Mouse (Mus musculus): ENCODE results near the gene Rnf17. TPM values are rescaled to one million over a fixed set of nuclear protein-coding genes. Genes with fewer than 3 reads are reported as not detected.

Rnf17 gene
- polyA plus RNA-seq, 1 experiment from 2014 or later = 1.5 TPM

DNA sequence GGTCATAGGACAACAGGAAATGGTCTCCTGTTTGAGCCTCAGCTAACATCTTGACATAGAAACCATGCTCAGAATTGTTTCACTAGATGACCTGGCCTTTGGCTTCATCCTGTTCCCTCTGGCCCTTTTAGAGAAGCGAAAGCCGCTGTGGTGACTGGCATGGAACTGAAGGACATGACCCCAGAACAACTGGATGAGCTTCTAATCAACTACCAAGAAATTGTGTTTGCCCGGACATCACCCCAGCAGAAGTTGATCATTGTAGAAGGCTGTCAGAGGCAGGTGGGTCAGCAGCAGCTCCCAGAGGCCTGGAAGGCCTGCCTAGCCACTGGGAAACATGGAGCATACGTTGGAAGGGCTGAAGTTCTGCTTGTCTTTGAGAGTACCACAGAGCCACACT lies 20.0 kb upstream of the Rnf17 start:
- Histone ChIP-seq H3K27ac (no peak overlapping the region), H3K9me3 (no peaks in the 10 kb centered on the region), H3K4me3 (no peak overlapping the region), H3K4me2 (replicated peaks) (no peak overlapping the region), H3K36me3 (no peaks in the 10 kb centered on the region), H3K4me1 (no peaks in the 10 kb centered on the region), H3K27me3 (replicated peaks) (no peaks in the 10 kb centered on the region), H3K9ac (no peak overlapping the region)
- WGBS = 85% methylated on average over 4 of the region's 4 CpGs
- no peak for ATAC-seq (ENCODE audit: low FRiP score, low read depth)

DNA sequence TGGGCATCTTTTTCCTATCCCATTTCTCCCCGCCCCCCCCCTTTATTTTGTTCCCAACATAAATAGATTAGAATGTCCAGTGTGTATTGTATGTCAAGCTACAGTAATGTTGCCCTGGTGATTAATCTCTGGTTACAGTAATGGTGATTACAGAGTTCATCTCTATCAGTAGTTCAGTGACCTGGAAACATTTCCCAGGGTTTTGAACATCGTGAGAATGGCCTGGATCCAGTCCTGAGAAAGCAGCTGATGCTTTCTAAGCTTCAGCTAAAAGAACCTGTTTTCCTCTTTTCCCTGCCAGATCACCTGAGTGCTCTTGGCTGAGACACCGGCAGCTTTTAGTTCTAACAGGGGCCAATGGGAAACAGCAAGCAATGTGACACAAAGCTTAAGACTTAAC lies 12.1 kb upstream of the Rnf17 start:
- ATAC-seq (ENCODE audit: low FRiP score, low read depth) = no peak
- H3K27me3 ChIP-seq (replicated peaks) = no peaks in the 10 kb centered on the region
- no peak overlapping the region for H3K4me2 ChIP-seq (replicated peaks)
- H3K4me1 ChIP-seq = peaks cover 8% of the 10 kb centered on the region; the same call in 1 of the 2 replicates
- H3K9ac ChIP-seq = no peak overlapping the region
- H3K27ac ChIP-seq = no peak overlapping the region
- 72% methylated on average over 3 of the region's 3 CpGs for WGBS
- no peaks in the 10 kb centered on the region for H3K9me3 ChIP-seq
- no peak overlapping the region for H3K4me3 ChIP-seq
- no peaks in the 10 kb centered on the region for H3K36me3 ChIP-seq

- 12% methylated on average over 2 of the region's 2 CpGs for WGBS
- no peak for ATAC-seq (ENCODE audit: low FRiP score, low read depth)
- H3K27me3 ChIP-seq (replicated peaks) = no peaks in the 10 kb centered on the region
These were observed 8.6 kb upstream of the Rnf17 start for GRCm38 (mm10) chr14:56393704-56394312.

DNA sequence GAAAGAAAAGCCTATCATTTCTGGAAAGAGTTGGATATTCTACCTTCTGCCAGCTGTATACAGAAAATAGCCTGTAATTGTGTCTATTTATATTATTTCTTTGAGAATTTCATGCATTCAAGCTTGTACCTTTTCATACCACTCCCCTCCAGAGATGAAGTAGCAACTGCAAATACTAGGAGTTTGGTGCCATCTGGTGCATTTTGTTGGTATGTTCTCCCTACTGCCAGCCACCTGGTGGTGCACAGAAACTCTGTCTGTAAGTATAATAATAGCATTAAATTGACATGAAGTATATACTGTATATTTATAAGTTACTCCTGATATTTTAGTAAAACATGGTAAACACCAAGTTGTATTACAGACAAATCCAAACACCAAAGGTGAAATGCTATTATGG lies 4.4 kb upstream of the Rnf17 start:
- H3K27me3 ChIP-seq (replicated peaks) = no peaks in the 10 kb centered on the region
- no peak overlapping the region for H3K9ac ChIP-seq
- H3K27ac ChIP-seq = no peak overlapping the region
- H3K4me1 ChIP-seq = 0 out of 2 replicates have a peak, but pooled peaks cover 5% of the 10 kb centered on the region
- no peaks in the 10 kb centered on the region for H3K9me3 ChIP-seq
- ATAC-seq (ENCODE audit: low FRiP score, low read depth) = no peak
- no peak overlapping the region for H3K4me2 ChIP-seq (replicated peaks)
- no peak overlapping the region for H3K4me3 ChIP-seq
- H3K36me3 ChIP-seq = no peaks in the 10 kb centered on the region

More at GRCm38 (mm10) chr14:56393704-56394312, 8.6 kb upstream of the Rnf17 start:
- no peak overlapping the region for H3K9ac ChIP-seq
- peaks cover 8% of the 10 kb centered on the region; the same call in 1 of the 2 replicates for H3K4me1 ChIP-seq
- no peaks in the 10 kb centered on the region for H3K36me3 ChIP-seq
- H3K4me3 ChIP-seq = no peak overlapping the region
- H3K9me3 ChIP-seq = no peaks in the 10 kb centered on the region
- no peak overlapping the region for H3K27ac ChIP-seq
- no peak overlapping the region for H3K4me2 ChIP-seq (replicated peaks)

DNA sequence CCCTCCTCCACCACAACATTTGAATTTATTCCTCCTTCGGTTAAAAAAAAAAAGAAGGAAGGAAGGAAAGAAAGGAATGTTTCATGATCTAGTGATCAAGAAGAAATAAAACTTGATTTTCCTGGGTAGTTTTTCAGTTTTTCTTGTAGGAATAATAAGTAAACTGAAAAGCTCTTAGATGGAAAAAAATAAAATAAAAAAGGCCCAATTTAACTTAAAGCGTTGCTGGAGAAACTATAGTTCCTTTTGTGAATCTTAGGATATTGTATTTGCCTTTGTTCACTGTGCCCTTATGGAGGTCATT lies 643 bp downstream of the Rnf17 start:
- no peak for ATAC-seq (ENCODE audit: low FRiP score, low read depth)
- no peaks in the 10 kb centered on the region for H3K27me3 ChIP-seq (replicated peaks)
- H3K9ac ChIP-seq = no peak overlapping the region
- H3K9me3 ChIP-seq = no peaks in the 10 kb centered on the region
- no peak overlapping the region for H3K4me2 ChIP-seq (replicated peaks)
- H3K4me3 ChIP-seq = no peak overlapping the region
- WGBS = 96% methylated on average over 2 of the region's 2 CpGs
- no peak overlapping the region for H3K27ac ChIP-seq
- H3K36me3 ChIP-seq = no peaks in the 10 kb centered on the region
- no peaks in the 10 kb centered on the region for H3K4me1 ChIP-seq

- Histone ChIP-seq H3K4me2 (replicated peaks) (no peak overlapping the region), H3K36me3 (no peaks in the 10 kb centered on the region), H3K4me3 (no peak overlapping the region), H3K27ac (no peak overlapping the region), H3K9ac (no peak overlapping the region), H3K9me3 (no peaks in the 10 kb centered on the region), H3K4me1 (no peaks in the 10 kb centered on the region), H3K27me3 (replicated peaks) (no peaks in the 10 kb centered on the region)
- ATAC-seq (ENCODE audit: low FRiP score, low read depth) = no peak
- WGBS = 72% methylated on average over 2 of the region's 2 CpGs
These were observed 59.7 kb downstream of the Rnf17 start for GRCm38 (mm10) chr14:56462090-56462489.

GRCm38 (mm10) chr14:56462729-56463128 lies 60.3 kb downstream of the Rnf17 start:
- H3K36me3 ChIP-seq = no peaks in the 10 kb centered on the region
- 74% methylated on average over 1 of the region's 1 CpGs for WGBS
- no peaks in the 10 kb centered on the region for H3K27me3 ChIP-seq (replicated peaks)
- no peaks in the 10 kb centered on the region for H3K4me1 ChIP-seq
- no peak overlapping the region for H3K27ac ChIP-seq
- no peak overlapping the region for H3K9ac ChIP-seq
- ATAC-seq (ENCODE audit: low FRiP score, low read depth) = no peak
- no peaks in the 10 kb centered on the region for H3K9me3 ChIP-seq
- H3K4me2 ChIP-seq (replicated peaks) = no peak overlapping the region
- no peak overlapping the region for H3K4me3 ChIP-seq

DNA sequence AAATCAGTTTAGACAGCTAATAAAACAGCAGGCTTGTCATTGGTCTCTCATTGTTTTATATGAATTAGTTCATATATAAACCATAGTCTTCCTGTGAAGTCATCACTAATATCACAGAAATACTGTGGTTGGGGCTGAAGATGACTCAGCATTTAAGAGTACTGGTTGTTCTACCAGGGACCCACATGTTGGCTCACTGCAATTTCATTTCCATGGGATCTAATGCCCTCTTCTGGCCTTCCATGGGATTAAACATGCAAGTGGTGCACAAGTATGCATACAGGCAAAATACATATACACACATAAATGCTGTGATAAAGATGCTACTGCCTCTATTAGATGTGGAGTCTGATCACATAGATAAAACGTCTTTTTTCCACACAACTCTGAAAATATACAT lies 65.8 kb downstream of the Rnf17 start:
- ATAC-seq (ENCODE audit: low FRiP score, low read depth) = no peak
- Histone ChIP-seq H3K9ac (no peak overlapping the region), H3K9me3 (no peaks in the 10 kb centered on the region), H3K36me3 (no peaks in the 10 kb centered on the region), H3K4me1 (no peaks in the 10 kb centered on the region), H3K4me3 (no peak overlapping the region), H3K4me2 (replicated peaks) (no peak overlapping the region), H3K27me3 (replicated peaks) (no peaks in the 10 kb centered on the region), H3K27ac (no peak overlapping the region)
- 45% methylated on average over 1 of the region's 1 CpGs for WGBS

GRCm38 (mm10) chr14:56489806-56490205 lies 87.4 kb downstream of the Rnf17 start:
- Histone ChIP-seq H3K27me3 (replicated peaks) (no peaks in the 10 kb centered on the region), H3K4me2 (replicated peaks) (no peak overlapping the region), H3K36me3 (no peaks in the 10 kb centered on the region), H3K27ac (no peak overlapping the region), H3K9ac (no peak overlapping the region), H3K4me1 (no peaks in the 10 kb centered on the region), H3K4me3 (no peak overlapping the region), H3K9me3 (no peaks in the 10 kb centered on the region)
- ATAC-seq (ENCODE audit: low FRiP score, low read depth) = no peak

DNA sequence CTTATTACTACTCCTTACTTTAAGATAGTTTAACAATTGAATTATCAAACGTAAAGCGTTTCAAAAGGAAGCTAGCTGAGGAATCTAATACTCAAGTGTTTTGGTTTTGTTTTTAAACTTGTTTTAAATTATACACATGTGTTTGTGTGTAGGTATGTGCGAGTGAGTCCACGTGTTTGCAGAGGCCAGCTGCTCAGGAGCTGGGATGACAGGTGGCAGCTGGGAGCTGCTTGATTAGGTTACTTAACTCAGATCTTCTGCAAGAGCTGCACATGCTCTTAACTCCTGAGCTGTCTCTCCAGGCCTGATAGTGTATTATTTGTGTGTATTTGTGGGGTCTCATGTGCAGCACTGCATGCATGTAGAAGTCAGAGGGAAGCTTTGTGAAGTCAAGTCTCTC lies 100.0 kb downstream of the Rnf17 start:
- ATAC-seq (ENCODE audit: low FRiP score, low read depth) = no peak
- H3K36me3 ChIP-seq = no peaks in the 10 kb centered on the region
- H3K27me3 ChIP-seq (replicated peaks) = no peaks in the 10 kb centered on the region
- no peak overlapping the region for H3K4me3 ChIP-seq
- H3K4me1 ChIP-seq = no peaks in the 10 kb centered on the region
- H3K9ac ChIP-seq = no peak overlapping the region
- H3K4me2 ChIP-seq (replicated peaks) = no peak overlapping the region
- no peak overlapping the region for H3K27ac ChIP-seq
- WGBS = 85% methylated on average over 4 of the region's 4 CpGs
- no peaks in the 10 kb centered on the region for H3K9me3 ChIP-seq

DNA sequence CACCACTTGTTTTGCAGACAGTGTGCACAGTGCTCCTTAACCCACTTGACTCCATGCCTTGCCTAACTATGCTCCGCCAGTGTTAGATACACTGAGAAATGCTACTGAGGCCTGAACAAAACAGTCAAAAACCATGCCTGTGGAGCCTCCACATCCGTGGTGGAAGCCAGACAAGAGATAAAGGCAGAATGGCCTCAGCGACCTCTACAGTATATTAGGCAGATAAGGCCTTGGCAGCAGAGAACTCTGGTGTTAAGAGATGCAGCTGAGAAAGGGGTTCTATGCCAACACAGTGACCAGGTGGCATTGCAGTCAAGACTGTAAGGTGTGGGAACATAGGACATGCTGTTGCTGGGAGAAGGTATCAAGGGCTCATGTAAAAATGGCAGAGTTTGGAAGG lies 104.4 kb downstream of the Rnf17 start:
- H3K4me1 ChIP-seq = no peaks in the 10 kb centered on the region
- no peaks in the 10 kb centered on the region for H3K36me3 ChIP-seq
- no peaks in the 10 kb centered on the region for H3K27me3 ChIP-seq (replicated peaks)
- whole genome bisulfite sequencing = 76% methylated on average over 3 of the region's 3 CpGs
- H3K9ac ChIP-seq = no peak overlapping the region
- no peak for ATAC-seq (ENCODE audit: low FRiP score, low read depth)
- H3K4me3 ChIP-seq = no peak overlapping the region
- no peak overlapping the region for H3K27ac ChIP-seq
- H3K9me3 ChIP-seq = no peaks in the 10 kb centered on the region
- no peak overlapping the region for H3K4me2 ChIP-seq (replicated peaks)

DNA sequence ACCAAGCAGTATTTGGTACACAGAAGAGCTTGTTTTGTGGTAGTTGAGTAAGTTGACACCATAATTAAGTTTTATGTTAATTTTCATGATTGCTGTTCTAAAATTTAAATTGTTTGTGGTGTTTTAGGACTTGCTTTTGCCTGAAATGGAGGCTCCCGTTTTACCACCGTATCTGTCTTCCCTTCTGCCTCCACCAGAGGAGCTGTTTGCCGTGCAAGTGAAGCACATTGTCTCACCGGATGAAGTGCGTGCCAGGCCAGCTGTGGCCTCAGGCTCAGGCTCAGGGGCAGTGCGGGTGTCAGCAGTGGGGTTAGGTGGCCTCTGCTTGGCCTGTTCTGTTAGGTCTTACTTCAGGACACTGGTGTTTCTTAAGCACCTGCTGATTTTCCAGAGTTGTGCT lies 109.7 kb downstream of the Rnf17 start:
- H3K4me2 ChIP-seq (replicated peaks) = no peak overlapping the region
- WGBS = 26% methylated on average over 6 of the region's 6 CpGs

DNA sequence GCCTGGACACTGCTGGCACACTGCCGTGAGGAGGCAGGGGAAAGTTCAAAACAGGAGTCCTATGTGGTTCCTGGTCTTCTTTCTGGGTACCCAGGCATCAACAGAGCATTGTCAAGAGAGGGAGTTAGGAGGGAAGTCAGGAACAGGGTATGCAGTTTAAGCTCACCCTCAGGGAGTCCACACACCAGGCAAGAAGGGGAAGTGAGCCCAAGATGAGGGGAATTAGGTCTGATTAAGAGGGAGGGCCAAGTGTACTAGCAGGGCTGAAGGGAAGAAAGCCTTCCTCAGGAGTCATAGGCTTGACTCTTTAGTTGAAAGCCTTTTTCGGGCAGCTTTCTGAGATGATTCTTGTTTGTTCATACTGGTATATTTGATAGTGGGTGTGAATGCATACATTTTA lies 112.4 kb downstream of the Rnf17 start:
- no peak overlapping the region for H3K9ac ChIP-seq
- no peak for ATAC-seq (ENCODE audit: low FRiP score, low read depth)

More for the DNA sequence above, 109.7 kb downstream of the Rnf17 start:
- H3K27ac ChIP-seq = no peak overlapping the region
- no peaks in the 10 kb centered on the region for H3K36me3 ChIP-seq
- H3K9ac ChIP-seq = no peak overlapping the region
- no peaks in the 10 kb centered on the region for H3K4me1 ChIP-seq
- H3K4me3 ChIP-seq = no peak overlapping the region
- H3K27me3 ChIP-seq (replicated peaks) = no peaks in the 10 kb centered on the region
- no peaks in the 10 kb centered on the region for H3K9me3 ChIP-seq
- ATAC-seq (ENCODE audit: low FRiP score, low read depth) = peak; percentile 66; the same call in 1 of the 2 replicates

More for the DNA sequence above, 112.4 kb downstream of the Rnf17 start:
- Histone ChIP-seq H3K4me1 (no peaks in the 10 kb centered on the region), H3K27me3 (replicated peaks) (no peaks in the 10 kb centered on the region), H3K9me3 (no peaks in the 10 kb centered on the region), H3K36me3 (no peaks in the 10 kb centered on the region), H3K4me2 (replicated peaks) (no peak overlapping the region), H3K4me3 (no peak overlapping the region), H3K27ac (no peak overlapping the region)
- 87% methylated on average over 2 of the region's 2 CpGs for WGBS

Measured in neural tube, embryonic 12.5 days (tissue).